Mouse (Mus musculus) c-Kit-positive CD71-positive TER-119-positive erythroid progenitor cells, embryonic 14.5 days (primary cell): ENCODE data around the gene Pan3.

Source experiments
- DNase-seq: peaks from one replicate; pipeline ENCODE4 v3.0.0-alpha.2; 2013; ENCODE audit warnings: low spot score

Gene Pan3

DNA sequence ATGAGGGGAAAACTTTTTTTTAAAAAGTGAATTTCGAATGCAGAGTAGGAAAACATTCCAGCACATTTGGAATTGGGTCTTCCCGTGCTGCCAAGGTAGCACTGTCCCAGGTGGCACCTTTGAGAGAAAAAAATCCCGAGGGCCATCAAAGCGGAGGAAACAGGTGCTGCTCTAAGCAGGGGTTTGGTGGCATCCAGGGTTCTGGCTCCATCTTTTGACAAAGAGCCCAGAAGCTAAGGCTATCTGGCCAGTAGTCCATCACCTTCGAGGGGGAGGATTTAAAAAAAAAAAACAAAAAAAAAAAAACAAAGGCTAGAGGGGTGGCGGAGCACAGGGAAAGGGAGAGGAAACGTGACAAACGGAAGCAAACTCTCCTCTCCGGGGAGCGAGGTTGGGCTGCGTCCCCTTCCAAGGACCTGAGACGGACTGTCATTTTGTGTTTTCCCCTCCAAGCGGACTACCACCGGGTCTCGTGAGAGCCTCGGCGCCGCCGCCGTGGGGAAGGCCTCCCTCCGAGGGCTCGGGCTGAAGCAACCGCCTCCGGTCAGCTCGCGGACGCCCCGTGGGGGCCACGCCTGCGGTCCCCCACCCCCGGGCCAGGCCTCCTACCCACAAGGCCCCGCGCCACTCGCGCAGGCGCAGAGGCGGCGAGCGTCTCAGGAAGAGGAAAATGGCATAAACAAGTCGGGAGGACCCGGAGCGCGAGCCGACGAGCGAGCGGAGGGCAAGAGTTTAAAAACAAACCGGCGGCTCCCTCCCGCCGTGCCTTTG lies at the start of gene Pan3:
Gene Pan3 (plus strand): TSS at position 627 of the 771 bp plus-strand sequence.
- DNase-seq = peak; percentile 90

GRCm38 (mm10) chr5:147381396-147381795 lies 48.6 kb upstream of the Pan3 start:
- peak; percentile 49 for DNase-seq

DNA sequence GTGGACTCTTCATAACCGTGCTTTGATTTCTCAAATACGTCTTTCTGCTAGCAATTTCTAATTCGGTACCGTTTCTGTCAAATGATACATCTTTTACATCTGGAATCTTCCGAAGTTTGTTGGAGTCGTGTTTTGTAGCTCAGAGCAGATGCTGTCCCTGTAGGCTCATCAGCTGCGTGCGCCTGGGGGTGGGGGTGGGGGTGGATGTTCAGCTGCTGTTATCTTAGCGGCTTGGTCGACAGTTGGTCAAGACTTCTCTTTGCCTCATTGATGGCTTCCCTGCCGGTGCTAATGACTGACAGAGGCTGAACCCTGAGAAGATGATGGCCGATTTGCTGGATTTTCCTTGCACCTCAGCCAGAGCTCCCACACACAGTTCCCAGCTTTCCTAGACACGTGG lies 43.1 kb upstream of the Pan3 start:
- DNase-seq = no peak

DNA sequence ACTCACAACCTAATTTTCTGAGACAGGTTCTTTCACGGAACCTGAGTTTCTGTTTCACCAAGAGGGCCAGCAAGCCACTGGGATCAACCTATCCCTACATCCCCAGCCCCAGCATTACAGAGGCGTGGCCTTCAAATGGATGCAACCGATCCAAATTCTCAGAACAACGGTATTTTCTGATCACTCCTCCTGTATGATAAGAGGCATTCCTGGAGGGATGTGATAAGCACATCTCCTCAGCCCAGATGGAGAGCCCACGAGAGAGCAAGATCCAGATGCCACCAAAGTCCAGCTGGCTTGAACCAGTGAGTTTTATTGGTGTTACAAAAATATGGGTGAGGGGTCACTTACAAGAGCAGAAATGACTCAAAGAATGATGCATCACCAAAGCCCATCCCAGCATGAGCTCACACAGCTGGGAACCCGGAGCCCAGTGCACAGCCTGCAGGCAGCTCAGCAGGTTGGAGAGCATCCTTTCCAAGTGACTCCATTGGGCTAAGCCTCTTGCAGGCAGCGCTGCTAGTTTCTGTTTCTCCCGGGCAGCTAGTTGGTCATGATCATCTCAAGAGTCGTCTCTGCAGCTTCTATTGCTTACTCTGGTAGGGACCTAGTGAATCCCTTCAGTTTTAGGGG lies 41.5 kb upstream of the Pan3 start:
- peak; percentile 62 for DNase-seq

DNA sequence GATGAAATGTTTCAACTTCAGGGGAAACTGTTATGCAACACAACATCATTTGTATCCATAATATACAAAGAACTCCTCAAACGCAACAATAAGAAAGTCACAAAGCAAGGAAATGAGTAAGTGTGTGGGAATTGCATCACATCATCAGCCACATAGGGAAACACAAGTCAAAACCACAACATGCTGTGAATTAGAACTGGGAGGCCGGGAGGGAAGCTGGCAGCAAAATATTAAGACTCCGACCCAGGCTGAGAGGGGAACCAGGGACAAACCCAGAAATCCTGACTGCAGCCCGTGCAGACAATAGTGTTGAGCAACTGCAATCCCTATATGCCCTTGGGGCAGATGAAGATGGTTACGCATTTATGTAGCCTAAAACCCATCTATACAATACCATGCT lies 40.9 kb upstream of the Pan3 start:
- DNase-seq = no peak

- DNase-seq = no peak
Measured at GRCm38 (mm10) chr5:147390772-147391171, 39.2 kb upstream of the Pan3 start.

DNA sequence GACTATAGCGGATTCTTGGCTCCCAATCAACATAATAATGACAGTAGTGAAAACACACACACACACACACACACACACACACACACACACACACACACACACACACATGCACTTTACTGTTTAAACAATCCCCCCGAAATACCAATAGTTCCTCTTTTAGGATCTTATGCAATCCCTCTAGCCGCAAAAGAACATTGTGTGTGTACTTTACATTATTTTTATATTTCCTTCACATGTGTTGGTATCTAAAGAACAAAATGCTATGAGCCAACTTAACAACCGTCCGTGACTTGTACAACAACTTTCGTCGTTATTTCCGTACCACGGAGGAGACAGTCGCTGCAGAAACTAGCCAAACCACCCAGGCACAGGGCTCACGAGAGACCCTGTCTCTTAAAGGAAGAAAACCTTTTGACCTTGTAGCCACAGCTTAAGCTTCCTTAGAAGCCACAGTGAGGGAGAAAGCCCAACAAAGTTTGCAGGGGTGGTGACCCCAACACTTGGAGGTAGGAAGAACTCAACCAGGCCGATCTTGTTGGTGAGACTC lies 37.2 kb upstream of the Pan3 start:
- no peak for DNase-seq

DNA sequence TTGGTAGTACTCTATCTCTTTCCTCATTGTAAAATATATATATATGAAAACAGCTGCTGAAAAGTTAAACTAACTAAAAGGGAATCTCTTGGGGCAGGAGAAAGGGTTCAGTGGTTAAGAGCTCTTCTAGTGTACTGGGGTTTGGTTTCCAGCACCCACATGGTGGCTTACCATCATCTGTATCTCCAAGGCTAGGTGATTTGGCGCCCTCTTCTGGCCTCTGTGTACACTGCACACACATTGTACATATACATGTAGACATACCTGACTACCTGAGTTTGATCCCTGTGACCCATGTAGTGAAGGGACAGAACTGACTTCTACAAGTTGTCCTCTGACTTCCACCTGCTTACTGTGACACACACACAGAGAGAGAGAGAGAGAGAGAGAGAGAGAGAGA lies 34.9 kb upstream of the Pan3 start:
- DNase-seq = no peak

- DNase-seq = no peak
Measured at GRCm38 (mm10) chr5:147399843-147400504, 30.0 kb upstream of the Pan3 start, which contains the start of gene Flt3. Gene Flt3 (minus strand): TSS chr5:147400489.

DNA sequence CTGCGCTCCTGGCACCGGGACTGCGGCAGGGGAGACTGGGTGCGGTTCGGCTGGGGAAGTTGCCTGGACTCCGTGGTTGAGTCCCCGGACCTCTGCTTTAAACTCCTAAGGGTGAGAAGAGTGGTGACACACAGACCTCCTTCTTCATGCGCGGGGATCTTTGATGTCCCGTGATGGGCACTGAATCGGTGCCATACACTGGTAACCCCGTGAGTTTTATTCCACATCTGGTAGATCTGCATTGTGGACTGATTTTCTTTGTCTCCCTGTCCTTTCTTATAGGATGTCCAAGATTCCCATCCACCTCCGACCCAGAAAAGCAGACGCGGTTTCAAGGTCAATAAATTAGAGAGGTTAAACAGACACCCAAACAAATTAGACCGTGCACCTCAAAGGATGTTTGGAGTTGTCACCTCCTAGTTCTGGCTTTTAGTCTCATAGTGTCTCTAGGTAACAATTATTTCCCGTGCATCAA lies 29.4 kb upstream of the Pan3 start:
- DNase-seq = no peak

DNA sequence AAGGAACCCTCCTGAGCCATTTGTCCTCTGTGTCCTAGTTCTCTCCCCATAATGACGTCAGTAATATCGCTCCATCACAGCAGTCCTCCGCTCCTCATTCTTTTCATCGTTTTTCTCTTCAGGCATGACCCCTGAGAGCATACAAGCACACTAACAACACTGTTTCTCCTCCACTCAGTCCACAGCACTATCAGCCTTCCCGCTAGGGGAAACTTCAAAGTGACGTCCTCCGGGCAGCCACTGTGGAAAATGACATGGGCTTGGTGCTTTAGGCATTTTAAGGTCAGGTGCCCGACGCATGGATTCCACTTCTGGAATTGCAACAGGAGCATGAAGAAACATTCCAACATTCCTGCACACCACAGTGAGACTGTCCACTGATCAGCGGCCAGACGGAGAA lies 28.9 kb upstream of the Pan3 start:
- no peak for DNase-seq

DNA sequence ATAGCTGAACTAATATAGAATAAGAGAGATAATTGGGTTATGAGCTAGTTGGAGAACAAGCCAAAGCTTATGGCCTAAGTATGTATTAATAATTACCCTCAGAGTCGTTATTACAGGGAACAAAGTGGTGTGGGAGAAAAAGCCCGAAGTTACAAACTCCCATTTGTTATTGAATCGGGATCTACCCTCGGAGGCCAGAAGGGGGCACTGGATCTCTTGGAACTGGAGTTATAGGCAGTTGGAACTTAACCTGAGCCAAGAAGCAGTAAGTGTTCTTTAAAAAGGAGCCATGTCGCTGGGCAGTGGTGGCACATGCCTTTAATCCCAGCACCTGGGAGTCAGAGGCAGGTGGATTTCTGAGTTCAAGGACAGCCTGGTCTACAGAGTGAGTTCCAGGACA lies 27.5 kb upstream of the Pan3 start:
- no peak for DNase-seq

DNA sequence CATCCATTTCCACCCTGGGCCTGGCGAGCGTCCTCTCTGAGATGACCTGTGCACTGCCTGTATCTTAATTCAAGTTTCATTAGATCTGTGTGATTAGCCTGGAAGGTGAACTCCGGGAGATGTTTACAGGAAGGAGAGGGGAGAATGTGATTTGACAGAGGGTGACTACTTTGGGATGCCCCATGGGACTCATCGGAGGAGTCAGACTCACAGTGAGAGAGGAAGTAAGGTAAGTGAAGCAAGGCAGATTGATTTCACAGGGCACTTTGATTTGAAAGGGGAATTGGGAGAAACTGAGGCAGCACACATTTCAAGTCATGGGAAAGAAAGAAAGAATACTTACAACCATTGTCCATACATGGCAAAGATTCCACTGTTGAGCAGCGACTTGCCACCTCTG lies 23.8 kb upstream of the Pan3 start:
- no peak for DNase-seq

DNA sequence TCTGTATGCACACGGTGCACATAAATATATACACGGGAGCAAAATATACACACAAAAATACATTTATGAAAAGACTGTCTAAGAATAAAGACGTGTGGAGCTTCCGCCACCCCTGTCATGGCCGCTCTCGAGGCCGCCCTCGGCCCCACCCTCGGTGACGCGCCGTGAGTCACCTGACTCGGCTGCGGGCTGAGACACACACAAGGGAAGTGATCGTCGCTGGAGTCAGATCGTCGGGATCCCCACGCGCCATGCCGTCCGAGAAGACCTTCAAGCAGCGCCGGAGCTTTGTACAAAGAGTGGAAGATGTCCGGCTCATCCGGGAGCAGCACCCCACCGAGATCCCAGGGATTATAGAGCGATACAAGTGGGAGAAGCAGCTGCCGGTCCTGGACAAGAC lies 21.2 kb upstream of the Pan3 start:
- DNase-seq = no peak

DNA sequence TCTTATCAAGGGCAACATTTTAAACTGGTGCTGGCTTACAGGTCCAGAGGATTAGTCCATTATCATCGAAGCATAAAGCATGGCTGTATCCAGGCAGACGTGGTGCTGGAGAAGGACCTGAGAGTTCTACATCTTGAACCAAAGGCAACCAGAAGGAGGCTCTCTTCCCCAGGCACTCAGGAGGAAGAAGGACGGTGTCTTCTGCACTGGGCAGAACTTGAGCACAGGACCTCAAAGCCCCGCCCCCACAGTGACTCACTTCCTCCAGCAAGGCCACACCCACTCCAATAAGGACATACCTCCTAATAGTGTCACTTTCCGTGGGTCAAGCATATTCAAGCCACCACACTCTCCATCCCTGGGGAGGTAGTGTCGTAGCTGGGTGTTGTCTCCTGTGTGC lies 19.4 kb upstream of the Pan3 start:
- no peak for DNase-seq

DNA sequence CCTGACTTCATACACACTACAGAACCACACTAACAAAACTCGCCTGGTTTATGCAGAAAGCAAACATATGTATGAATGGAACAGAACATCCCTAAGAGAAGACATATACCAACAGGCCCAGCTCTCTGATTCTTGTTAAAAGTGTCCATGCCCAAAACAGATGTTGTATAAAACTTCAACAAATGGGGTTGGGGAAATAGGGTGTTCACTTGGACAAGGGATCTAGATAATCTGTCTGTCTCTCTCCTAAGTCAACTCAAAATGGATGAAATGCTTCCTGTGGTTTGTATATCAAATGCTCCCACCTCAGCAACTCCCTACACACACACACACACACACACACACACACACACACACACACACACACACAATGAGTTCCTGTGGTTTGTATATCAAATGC lies 12.0 kb upstream of the Pan3 start:
- no peak for DNase-seq

- DNase-seq = peak; percentile 56
Measured at GRCm38 (mm10) chr5:147418394-147419121, 11.4 kb upstream of the Pan3 start.

DNA sequence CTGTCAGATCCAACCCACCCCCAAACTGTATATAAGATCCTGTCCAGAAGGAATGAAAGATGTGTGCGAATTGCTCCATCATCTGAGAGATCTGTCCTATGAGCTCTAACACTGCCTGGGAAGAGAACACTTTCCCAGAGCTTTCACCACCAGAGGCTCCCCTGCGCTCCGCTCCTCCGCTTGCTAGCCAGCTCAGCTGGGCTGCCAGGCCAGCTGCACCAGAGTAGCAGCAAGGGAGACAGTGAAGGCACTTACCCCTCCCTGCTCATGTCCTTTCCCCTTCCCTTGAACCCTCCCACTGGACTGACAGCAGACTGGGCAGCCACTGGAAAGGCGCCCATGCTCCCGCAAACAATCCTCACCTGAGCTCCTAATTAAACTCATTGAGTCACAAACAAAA lies 6.3 kb upstream of the Pan3 start:
- no peak for DNase-seq

- no peak for DNase-seq
Measured at GRCm38 (mm10) chr5:147426048-147426805, 3.7 kb upstream of the Pan3 start.

GRCm38 (mm10) chr5:147430361-147430935 lies 487 bp downstream of the Pan3 start:
- no peak for DNase-seq
